Mouse (Mus musculus): ENCODE results near the gene Pkdrej. TPM values are rescaled to one million over a fixed set of nuclear protein-coding genes. Genes with fewer than 3 reads are reported as not detected.

Pkdrej gene
- polyA plus RNA-seq, 1 experiment = 0.05 TPM

DNA sequence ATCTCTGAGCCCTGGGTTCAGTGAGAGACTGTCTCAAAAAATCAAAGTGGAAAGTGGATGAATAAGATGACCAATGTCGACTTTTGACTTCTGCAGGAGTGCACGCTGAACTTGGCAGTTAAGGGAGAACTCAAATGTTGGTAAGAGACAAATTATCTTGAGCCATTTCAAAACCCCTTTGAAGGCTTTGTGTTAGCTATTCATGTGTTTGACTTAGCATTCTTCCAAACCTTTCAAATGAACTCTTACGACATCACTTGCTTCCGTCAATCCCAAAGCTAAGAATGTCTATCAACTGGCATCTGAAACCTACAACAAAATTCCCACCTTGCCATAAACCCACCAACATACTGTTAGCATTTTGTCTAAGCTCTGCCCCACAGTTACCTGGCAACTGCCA lies 6.5 kb upstream of the Pkdrej start:
- Histone ChIP-seq H3K27me3 (replicated peaks; ENCODE audit: control insufficient read depth, insufficient read depth, low read length) (no peaks in the 10 kb centered on the region), H3K27ac (ENCODE audit: insufficient read depth, low read depth, low read length) (no peak overlapping the region), H3K4me3 (ENCODE audit: insufficient read depth, low read depth, low read length) (no peak overlapping the region), H3K4me1 (ENCODE audit: control insufficient read depth, insufficient read depth, low read length) (no peaks in the 10 kb centered on the region), H3K36me3 (ENCODE audit: control insufficient read depth, insufficient read depth, low read length) (no peaks in the 10 kb centered on the region)
- DNase-seq = no peak
- TF ChIP-seq POLR2A (IDR thresholded peaks at IDR 0.05; ENCODE audit: low read depth, low read length) (no peak), CTCF (conservative IDR thresholded peaks at IDR 0.05; ENCODE audit: insufficient read depth, insufficient read length, low read depth, low read length) (no peak)
- WGBS = 86% methylated on average over 4 of the region's 4 CpGs

- H3K36me3 ChIP-seq (ENCODE audit: control insufficient read depth, insufficient read depth, low read length) = no peaks in the 10 kb centered on the region
- H3K27me3 ChIP-seq (replicated peaks; ENCODE audit: control insufficient read depth, insufficient read depth, low read length) = no peaks in the 10 kb centered on the region
- no peak for DNase-seq
- 68% methylated on average over 5 of the region's 5 CpGs for WGBS
- TF ChIP-seq POLR2A (IDR thresholded peaks at IDR 0.05; ENCODE audit: low read depth, low read length) (no peak), CTCF (conservative IDR thresholded peaks at IDR 0.05; ENCODE audit: insufficient read depth, insufficient read length, low read depth, low read length) (no peak)
- H3K4me3 ChIP-seq (ENCODE audit: insufficient read depth, low read depth, low read length) = no peak overlapping the region
- no peak overlapping the region for H3K27ac ChIP-seq (ENCODE audit: insufficient read depth, low read depth, low read length)
- H3K4me1 ChIP-seq (ENCODE audit: control insufficient read depth, insufficient read depth, low read length) = no peaks in the 10 kb centered on the region
Measured at GRCm38 (mm10) chr15:85826676-85827075, 5.1 kb upstream of the Pkdrej start.

GRCm38 (mm10) chr15:85822011-85822359 lies 451 bp upstream of the Pkdrej start:
- Histone ChIP-seq H3K27me3 (replicated peaks; ENCODE audit: control insufficient read depth, insufficient read depth, low read length) (no peaks in the 10 kb centered on the region), H3K4me3 (ENCODE audit: insufficient read depth, low read depth, low read length) (no peak overlapping the region), H3K36me3 (ENCODE audit: control insufficient read depth, insufficient read depth, low read length) (no peaks in the 10 kb centered on the region), H3K27ac (ENCODE audit: insufficient read depth, low read depth, low read length) (no peak overlapping the region), H3K4me1 (ENCODE audit: control insufficient read depth, insufficient read depth, low read length) (peaks cover 4% of the 10 kb centered on the region; the same call in 1 of the 2 replicates)
- DNase-seq = no peak
- 26% methylated on average over 4 of the region's 4 CpGs for WGBS
- no peak for TF ChIP-seq CTCF (conservative IDR thresholded peaks at IDR 0.05; ENCODE audit: insufficient read depth, insufficient read length, low read depth, low read length)
- TF ChIP-seq POLR2A (IDR thresholded peaks at IDR 0.05; ENCODE audit: low read depth, low read length) = no peak

DNA sequence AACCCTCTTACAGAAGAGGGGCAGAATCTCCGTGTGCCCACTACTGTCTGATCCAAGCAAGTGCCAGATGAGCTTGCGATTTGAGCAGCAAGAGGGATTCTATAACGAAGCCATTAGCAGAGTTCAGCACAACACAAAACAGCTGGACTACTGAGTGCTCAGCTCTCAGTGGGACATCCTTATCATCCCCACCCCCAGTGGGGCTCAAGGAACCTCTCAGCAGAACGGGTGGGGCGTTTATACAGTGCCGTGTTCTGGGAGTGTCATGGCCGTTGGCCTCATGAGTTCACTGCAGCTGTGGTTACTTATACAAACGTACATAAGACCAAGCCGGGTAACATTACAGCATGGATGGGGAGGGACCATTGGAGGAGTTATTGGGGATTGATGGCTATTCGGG lies 8.1 kb downstream of the Pkdrej start:
- DNase-seq = no peak
- Histone ChIP-seq H3K36me3 (ENCODE audit: control insufficient read depth, insufficient read depth, low read length) (no peaks in the 10 kb centered on the region), H3K27ac (ENCODE audit: insufficient read depth, low read depth, low read length) (no peak overlapping the region), H3K27me3 (replicated peaks; ENCODE audit: control insufficient read depth, insufficient read depth, low read length) (no peaks in the 10 kb centered on the region), H3K4me1 (ENCODE audit: control insufficient read depth, insufficient read depth, low read length) (peaks cover 3% of the 10 kb centered on the region; the same call in 1 of the 2 replicates), H3K4me3 (ENCODE audit: insufficient read depth, low read depth, low read length) (no peak overlapping the region)
- TF ChIP-seq CTCF (conservative IDR thresholded peaks at IDR 0.05; ENCODE audit: insufficient read depth, insufficient read length, low read depth, low read length) (no peak), POLR2A (IDR thresholded peaks at IDR 0.05; ENCODE audit: low read depth, low read length) (no peak)
- 75% methylated on average over 10 of the region's 10 CpGs for WGBS

DNA sequence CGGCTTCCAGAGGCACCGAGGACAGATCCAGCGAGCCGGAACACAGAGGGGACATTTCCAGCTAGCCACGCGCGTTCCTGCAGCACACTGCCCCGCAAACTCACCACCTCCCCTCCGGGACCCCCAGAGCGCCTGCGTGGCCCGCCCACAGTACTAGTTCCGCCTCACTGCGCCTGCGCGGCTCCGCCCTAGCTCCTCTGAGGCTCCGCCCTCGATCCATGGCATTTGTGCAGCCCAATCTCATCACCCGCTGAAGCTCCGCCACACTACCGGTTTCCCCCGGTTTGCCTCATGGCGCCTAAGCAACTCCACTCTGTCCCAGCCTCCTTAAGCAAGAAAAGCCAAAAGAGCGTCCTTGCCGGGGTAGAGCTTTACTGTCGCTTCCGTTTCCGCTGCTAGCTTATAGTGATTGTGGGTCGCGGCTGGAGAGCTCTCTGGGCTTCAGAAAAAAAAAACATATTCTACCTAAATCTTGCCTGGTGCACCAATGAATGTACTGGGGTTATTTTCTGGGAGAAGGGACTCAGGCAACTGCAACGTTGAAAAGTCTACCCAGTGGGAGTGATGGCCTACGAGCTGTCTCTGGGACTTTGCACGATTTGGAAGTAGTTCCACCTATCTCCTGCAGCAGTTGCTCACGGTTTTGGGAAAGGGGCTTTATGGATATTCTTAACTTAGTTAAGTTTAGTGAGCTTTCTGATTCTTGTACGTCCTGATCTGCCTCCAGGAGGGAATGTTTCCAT lies 9.8 kb downstream of the Pkdrej start, which contains the start of gene Cdpf1:
Gene Cdpf1, minus strand, starts transcription at position 163 of the 743 bp plus-strand sequence.
- Histone ChIP-seq H3K36me3 (ENCODE audit: control insufficient read depth, insufficient read depth, low read length) (no peaks in the 10 kb centered on the region), H3K4me3 (ENCODE audit: insufficient read depth, low read depth, low read length) (peak within 1 kb of the TSS; percentile 67), H3K27me3 (replicated peaks; ENCODE audit: control insufficient read depth, insufficient read depth, low read length) (no peaks in the 10 kb centered on the region), H3K4me1 (ENCODE audit: control insufficient read depth, insufficient read depth, low read length) (peaks cover 3% of the 10 kb centered on the region; the same call in 1 of the 2 replicates), H3K27ac (ENCODE audit: insufficient read depth, low read depth, low read length) (peak within 1 kb of the TSS; percentile 67)
- peak; percentile 99 for DNase-seq
- WGBS = 2% methylated on average over 36 of the region's 36 CpGs
- TF ChIP-seq CTCF (conservative IDR thresholded peaks at IDR 0.05; ENCODE audit: insufficient read depth, insufficient read length, low read depth, low read length) = 0 out of 2 replicates have a peak, but pooled peaks have one; percentile 6
- TF ChIP-seq POLR2A (IDR thresholded peaks at IDR 0.05; ENCODE audit: low read depth, low read length) = peak; percentile 85

- no peaks in the 10 kb centered on the region for H3K36me3 ChIP-seq (ENCODE audit: control insufficient read depth, insufficient read depth, low read length)
- H3K27ac ChIP-seq (ENCODE audit: insufficient read depth, low read depth, low read length) = peak overlapping the region; percentile 67
- no peaks in the 10 kb centered on the region for H3K27me3 ChIP-seq (replicated peaks; ENCODE audit: control insufficient read depth, insufficient read depth, low read length)
- TF ChIP-seq POLR2A (IDR thresholded peaks at IDR 0.05; ENCODE audit: low read depth, low read length) (no peak), CTCF (conservative IDR thresholded peaks at IDR 0.05; ENCODE audit: insufficient read depth, insufficient read length, low read depth, low read length) (0 out of 2 replicates have a peak, but pooled peaks have one; percentile 9)
- peaks cover 3% of the 10 kb centered on the region; the same call in 1 of the 2 replicates for H3K4me1 ChIP-seq (ENCODE audit: control insufficient read depth, insufficient read depth, low read length)
- peak overlapping the region; percentile 67 for H3K4me3 ChIP-seq (ENCODE audit: insufficient read depth, low read depth, low read length)
- 2% methylated on average over 36 of the region's 36 CpGs for WGBS
- peak; percentile 54 for DNase-seq
Measured at GRCm38 (mm10) chr15:85810806-85811521, 10.6 kb downstream of the Pkdrej start.

GRCm38 (mm10) chr15:85810462-85810805 lies 11.1 kb downstream of the Pkdrej start:
- no peak overlapping the region for H3K4me3 ChIP-seq (ENCODE audit: insufficient read depth, low read depth, low read length)
- no peaks in the 10 kb centered on the region for H3K36me3 ChIP-seq (ENCODE audit: control insufficient read depth, insufficient read depth, low read length)
- TF ChIP-seq CTCF (conservative IDR thresholded peaks at IDR 0.05; ENCODE audit: insufficient read depth, insufficient read length, low read depth, low read length) = no peak
- TF ChIP-seq POLR2A (IDR thresholded peaks at IDR 0.05; ENCODE audit: low read depth, low read length) = no peak

More at GRCm38 (mm10) chr15:85810462-85810805, 11.1 kb downstream of the Pkdrej start:
- no peaks in the 10 kb centered on the region for H3K27me3 ChIP-seq (replicated peaks; ENCODE audit: control insufficient read depth, insufficient read depth, low read length)
- no peak for DNase-seq
- H3K4me1 ChIP-seq (ENCODE audit: control insufficient read depth, insufficient read depth, low read length) = peaks cover 3% of the 10 kb centered on the region; the same call in 1 of the 2 replicates
- peak overlapping the region; percentile 67; the same call in 1 of the 2 replicates for H3K27ac ChIP-seq (ENCODE audit: insufficient read depth, low read depth, low read length)
- 46% methylated on average over 5 of the region's 5 CpGs for WGBS
